Mouse (Mus musculus): ENCODE results near the gene Des.

GRCm38 (mm10) chr1:75393139-75393538 is 33.0 kb downstream of the Des start:
- no peak for TF ChIP-seq POLR2A (IDR thresholded peaks at IDR 0.05; ENCODE audit: extremely low read depth, insufficient read depth, low read length)
- no peak for TF ChIP-seq CTCF (IDR thresholded peaks at IDR 0.05; ENCODE audit: low read depth, low read length)

Data from liver, adult 2 months (tissue).